Mouse (Mus musculus) liver, embryonic 16.5 days (tissue): ENCODE results near the gene Sdc1. TPM values are rescaled to one million over a fixed set of nuclear protein-coding genes. Genes with fewer than 3 reads are reported as not detected.

Experiments
- ATAC-seq: fragments of 200-750 bp; cut with Nextera tagmentation; 2 replicates; pipeline ENCODE4 v1.8.0; 2017; ENCODE audit warnings: low read depth, mild to moderate bottlenecking, moderate number of reproducible peaks, moderate library complexity
- H3K27ac ChIP-seq: fragments of 300-500 bp; sonication (generic); 2 replicates; pipeline ENCODE4 v1.5.1; 2014; ENCODE audit warnings: mild to moderate bottlenecking, low read length
- H3K27me3 ChIP-seq: fragments of 300-500 bp; sonication (generic); 2 replicates; pipeline ENCODE4 v1.6.1; 2014; ENCODE audit warnings: low read depth, low read length, mixed read lengths; ENCODE audit not compliant: control insufficient read depth, insufficient read depth
- H3K36me3 ChIP-seq: fragments of 300-500 bp; sonication (generic); 2 replicates; pipeline ENCODE4 v1.6.1; 2014; ENCODE audit warnings: mild to moderate bottlenecking; ENCODE audit not compliant: control insufficient read depth, insufficient read depth
- H3K4me1 ChIP-seq: fragments of 300-500 bp; sonication (generic); 2 replicates; pipeline ENCODE4 v1.6.1; 2014; ENCODE audit warnings: low read depth, low read length, mixed read lengths; ENCODE audit not compliant: control insufficient read depth
- H3K4me2 ChIP-seq: fragments of 300-500 bp; sonication (generic); 2 replicates; pipeline ENCODE4 v1.6.1; 2014; ENCODE audit warnings: low read depth, low read length, mixed read lengths
- H3K4me3 ChIP-seq: fragments of 300-500 bp; sonication (generic); 2 replicates; pipeline ENCODE4 v1.5.1; 2014; ENCODE audit warnings: low read depth, mild to moderate bottlenecking, low read length
- H3K9ac ChIP-seq: fragments of 300-500 bp; sonication (generic); 2 replicates; pipeline ENCODE4 v1.6.1; 2014; ENCODE audit warnings: low read depth, low read length
- H3K9me3 ChIP-seq: fragments of 300-500 bp; sonication (generic); replicated peaks from 2 replicates; pipeline ENCODE4 v1.6.1; 2016; ENCODE audit warnings: low read length; ENCODE audit not compliant: control insufficient read depth
- WGBS: fragments of 180-500 bp; shearing (Covaris S2); extraction: QIAGEN DNeasy Blood & Tissue Kit; methylation state at CpG from one replicate; pipeline ENCODE4 v1.1.7; 2014; ENCODE audit not compliant: insufficient replicate concordance; 5-methylcytosine and 5-hydroxymethylcytosine counted together
- polyA plus RNA-seq: library from polyadenylated mRNA; unstranded; fragments of >200 nt; fragmentation: Nextera tagmentation; extraction: Ambion mirVana; gene quantifications from 2 replicates; pipeline ENCODE4 v1.2.1, GENCODE M21; 2015

Sdc1 gene
- polyA plus RNA-seq, 1 experiment from 2014 or later: 24.8 TPM

- Histone ChIP-seq H3K4me2 (no peak overlapping the region), H3K9me3 (no peaks in the 10 kb centered on the region), H3K9ac (no peak overlapping the region), H3K4me3 (no peak overlapping the region), H3K27ac (no peak overlapping the region), H3K36me3 (no peaks in the 10 kb centered on the region), H3K27me3 (peaks cover 2% of the 10 kb centered on the region; the same call in 1 of the 2 replicates), H3K4me1 (peaks cover 14% of the 10 kb centered on the region)
- ATAC-seq: no peak
- 66% methylated on average over 7 of the region's 7 CpGs for WGBS
Measured at GRCm38 (mm10) chr12:8778106-8778505, 7.0 kb downstream of the Sdc1 start.

GRCm38 (mm10) chr12:8779851-8780250, 8.7 kb downstream of the Sdc1 start:
- H3K4me1 ChIP-seq: peaks cover 14% of the 10 kb centered on the region
- no peak overlapping the region for H3K4me2 ChIP-seq

GRCm38 (mm10) chr12:8781121-8781520, 10.0 kb downstream of the Sdc1 start:
- Histone ChIP-seq H3K27me3 (no peaks in the 10 kb centered on the region), H3K36me3 (no peaks in the 10 kb centered on the region), H3K4me3 (no peak overlapping the region), H3K9me3 (no peaks in the 10 kb centered on the region), H3K9ac (no peak overlapping the region), H3K4me1 (peaks cover 13% of the 10 kb centered on the region), H3K4me2 (no peak overlapping the region), H3K27ac (no peak overlapping the region)
- ATAC-seq: no peak
- WGBS: 61% methylated on average over 7 of the region's 7 CpGs

More at GRCm38 (mm10) chr12:8779851-8780250, 8.7 kb downstream of the Sdc1 start:
- Histone ChIP-seq H3K27ac (no peak overlapping the region; the same call in 1 of the 2 replicates), H3K4me3 (no peak overlapping the region), H3K9ac (no peak overlapping the region), H3K27me3 (no peaks in the 10 kb centered on the region), H3K9me3 (no peaks in the 10 kb centered on the region), H3K36me3 (no peaks in the 10 kb centered on the region)
- WGBS: 56% methylated on average over 4 of the region's 4 CpGs
- peak; percentile 37 for ATAC-seq

GRCm38 (mm10) chr12:8781681-8782378, 10.7 kb downstream of the Sdc1 start:
- H3K9me3 ChIP-seq: no peaks in the 10 kb centered on the region
- ATAC-seq: peak; percentile 33
- H3K36me3 ChIP-seq: no peaks in the 10 kb centered on the region
- H3K27me3 ChIP-seq: no peaks in the 10 kb centered on the region
- H3K4me2 ChIP-seq: no peak overlapping the region
- no peak overlapping the region for H3K9ac ChIP-seq
- H3K27ac ChIP-seq: no peak overlapping the region
- WGBS: 64% methylated on average over 9 of the region's 9 CpGs
- H3K4me3 ChIP-seq: no peak overlapping the region
- H3K4me1 ChIP-seq: peaks cover 12% of the 10 kb centered on the region

- WGBS: 54% methylated on average over 3 of the region's 3 CpGs
- H3K27ac ChIP-seq: no peak overlapping the region
- H3K4me2 ChIP-seq: no peak overlapping the region
- no peaks in the 10 kb centered on the region for H3K27me3 ChIP-seq
- no peaks in the 10 kb centered on the region for H3K36me3 ChIP-seq
- ATAC-seq: no peak
- peaks cover 12% of the 10 kb centered on the region for H3K4me1 ChIP-seq
- no peaks in the 10 kb centered on the region for H3K9me3 ChIP-seq
- no peak overlapping the region for H3K9ac ChIP-seq
- no peak overlapping the region for H3K4me3 ChIP-seq
Measured at GRCm38 (mm10) chr12:8782565-8782964, 11.4 kb downstream of the Sdc1 start.

- H3K36me3 ChIP-seq: no peaks in the 10 kb centered on the region
- peaks cover 12% of the 10 kb centered on the region for H3K4me1 ChIP-seq
- no peak overlapping the region for H3K27ac ChIP-seq
- no peak overlapping the region for H3K4me3 ChIP-seq
- ATAC-seq: no peak
- no peaks in the 10 kb centered on the region for H3K9me3 ChIP-seq
- WGBS: 59% methylated on average over 9 of the region's 9 CpGs
- H3K9ac ChIP-seq: no peak overlapping the region
- no peaks in the 10 kb centered on the region for H3K27me3 ChIP-seq
- H3K4me2 ChIP-seq: no peak overlapping the region
Measured at GRCm38 (mm10) chr12:8784189-8784588, 13.1 kb downstream of the Sdc1 start.

GRCm38 (mm10) chr12:8786476-8786875, 15.4 kb downstream of the Sdc1 start:
- Histone ChIP-seq H3K4me3 (no peak overlapping the region), H3K9me3 (no peaks in the 10 kb centered on the region), H3K4me2 (no peak overlapping the region), H3K27ac (no peak overlapping the region), H3K27me3 (no peaks in the 10 kb centered on the region), H3K4me1 (peaks cover 5% of the 10 kb centered on the region), H3K9ac (no peak overlapping the region), H3K36me3 (0 out of 2 replicates have a peak, but pooled peaks cover 3% of the 10 kb centered on the region)
- 54% methylated on average over 5 of the region's 5 CpGs for WGBS
- no peak for ATAC-seq

- Histone ChIP-seq H3K36me3 (0 out of 2 replicates have a peak, but pooled peaks cover 3% of the 10 kb centered on the region), H3K9ac (no peak overlapping the region), H3K9me3 (no peaks in the 10 kb centered on the region), H3K27me3 (no peaks in the 10 kb centered on the region), H3K4me1 (peaks cover 1% of the 10 kb centered on the region), H3K4me2 (no peak overlapping the region), H3K27ac (no peak overlapping the region), H3K4me3 (no peak overlapping the region)
- WGBS: 62% methylated on average over 12 of the region's 12 CpGs
- no peak for ATAC-seq
Measured at GRCm38 (mm10) chr12:8786984-8787730, 16.0 kb downstream of the Sdc1 start.

DNA sequence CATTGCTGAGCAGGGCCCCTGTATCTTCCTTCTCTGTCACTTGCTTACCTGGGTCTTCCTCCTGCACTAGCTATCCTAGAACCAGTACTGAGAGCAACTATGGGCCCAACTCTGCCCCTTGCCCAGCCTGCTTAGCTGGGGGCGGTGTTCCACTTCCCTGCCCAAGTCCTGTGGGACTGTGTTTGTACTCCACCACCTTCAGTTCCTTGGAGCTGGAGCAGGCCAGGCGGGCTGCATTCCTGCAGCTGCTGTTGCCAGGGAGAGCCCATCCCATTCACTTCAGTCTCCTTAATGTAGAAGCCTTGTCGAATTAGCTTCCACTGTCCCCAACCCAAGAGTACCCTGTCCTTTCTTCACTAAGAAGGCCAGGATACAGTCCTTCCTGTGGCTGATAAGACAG, 17.3 kb downstream of the Sdc1 start:
- WGBS: 43% methylated on average over 3 of the region's 3 CpGs
- Histone ChIP-seq H3K9ac (no peak overlapping the region), H3K4me2 (no peak overlapping the region), H3K36me3 (0 out of 2 replicates have a peak, but pooled peaks cover 3% of the 10 kb centered on the region), H3K4me3 (no peak overlapping the region), H3K9me3 (no peaks in the 10 kb centered on the region), H3K4me1 (peaks cover 2% of the 10 kb centered on the region), H3K27ac (no peak overlapping the region), H3K27me3 (no peaks in the 10 kb centered on the region)
- no peak for ATAC-seq
